Mouse (Mus musculus) kidney, embryonic 16.5 days (tissue): Measurements from ENCODE around the gene Col7a1. TPM values are rescaled to one million over a fixed set of nuclear protein-coding genes. Genes with fewer than 3 reads are reported as not detected.
A peak's percentile ranks its signal among the peaks of the same experiment; 100 is the strongest.

Experiments used
- ATAC-seq: fragments of 200-750 bp; cut with Nextera tagmentation; 2 replicates; pipeline ENCODE4 v1.8.0; 2017; ENCODE audit warnings: moderate TSS enrichment; ENCODE audit not compliant: low FRiP score, low TSS enrichment
- H3K27ac ChIP-seq: fragments of 300-500 bp; sonication (generic); 2 replicates; pipeline ENCODE4 v1.5.1; 2014; ENCODE audit warnings: low read length
- H3K27me3 ChIP-seq: fragments of 300-500 bp; sonication (generic); 2 replicates; pipeline ENCODE4 v1.6.1; 2014; ENCODE audit warnings: low read length, control low read depth, mixed read lengths; ENCODE audit not compliant: insufficient read depth
- H3K36me3 ChIP-seq: fragments of 300-500 bp; sonication (generic); 2 replicates; pipeline ENCODE4 v1.6.1; 2014; ENCODE audit warnings: low read length, control low read depth, mixed read lengths; ENCODE audit not compliant: insufficient read depth
- H3K4me1 ChIP-seq: fragments of 300-500 bp; sonication (generic); 2 replicates; pipeline ENCODE4 v1.6.1; 2014; ENCODE audit warnings: low read length, control low read depth, mixed read lengths; ENCODE audit not compliant: insufficient read depth
- H3K4me2 ChIP-seq: fragments of 300-500 bp; sonication (generic); replicated peaks from 2 replicates; pipeline ENCODE4 v1.6.1; 2014; ENCODE audit warnings: low read depth, low read length
- H3K4me3 ChIP-seq: fragments of 300-500 bp; sonication (generic); 2 replicates; pipeline ENCODE4 v1.5.1; 2014; ENCODE audit warnings: mild to moderate bottlenecking, low read length
- H3K9ac ChIP-seq: fragments of 300-500 bp; sonication (generic); replicated peaks from 2 replicates; pipeline ENCODE4 v1.6.1; 2014; ENCODE audit warnings: low read length
- H3K9me3 ChIP-seq: fragments of 300-500 bp; sonication (generic); 2 replicates; pipeline ENCODE4 v1.6.1; 2016; ENCODE audit warnings: low read length, control low read depth
- WGBS: fragments of 180-500 bp; shearing (Covaris S2); extraction: QIAGEN DNeasy Blood & Tissue Kit; methylation state at CpG from one replicate; pipeline ENCODE4 v1.1.7; 2014; 5-methylcytosine and 5-hydroxymethylcytosine counted together
- polyA plus RNA-seq: library from polyadenylated mRNA; unstranded; fragments of >200 nt; fragmentation: Nextera tagmentation; extraction: Ambion mirVana; gene quantifications from 2 replicates; pipeline ENCODE4 v1.2.1, GENCODE M21; 2015

Col7a1 gene
- polyA plus RNA-seq, 1 experiment from 2014 or later, result 3.9 TPM

GRCm38 (mm10) chr9:109008994-109009635, 55.7 kb downstream of the Col7a1 start:
- 63% methylated on average over 10 of the region's 10 CpGs for WGBS
- peaks cover 11% of the 10 kb centered on the region; the same call in 1 of the 2 replicates for H3K4me1 ChIP-seq
- H3K9ac ChIP-seq, result 0 out of 2 replicates have a peak overlapping the region, but pooled peaks have one; percentile 4
- no peaks in the 10 kb centered on the region for H3K36me3 ChIP-seq
- no peaks in the 10 kb centered on the region for H3K27me3 ChIP-seq
- no peaks in the 10 kb centered on the region for H3K9me3 ChIP-seq
- no peak overlapping the region for H3K27ac ChIP-seq
- H3K4me3 ChIP-seq, result no peak overlapping the region
- ATAC-seq, result peak; percentile 21; the same call in 1 of the 2 replicates
- H3K4me2 ChIP-seq, result no peak overlapping the region

DNA sequence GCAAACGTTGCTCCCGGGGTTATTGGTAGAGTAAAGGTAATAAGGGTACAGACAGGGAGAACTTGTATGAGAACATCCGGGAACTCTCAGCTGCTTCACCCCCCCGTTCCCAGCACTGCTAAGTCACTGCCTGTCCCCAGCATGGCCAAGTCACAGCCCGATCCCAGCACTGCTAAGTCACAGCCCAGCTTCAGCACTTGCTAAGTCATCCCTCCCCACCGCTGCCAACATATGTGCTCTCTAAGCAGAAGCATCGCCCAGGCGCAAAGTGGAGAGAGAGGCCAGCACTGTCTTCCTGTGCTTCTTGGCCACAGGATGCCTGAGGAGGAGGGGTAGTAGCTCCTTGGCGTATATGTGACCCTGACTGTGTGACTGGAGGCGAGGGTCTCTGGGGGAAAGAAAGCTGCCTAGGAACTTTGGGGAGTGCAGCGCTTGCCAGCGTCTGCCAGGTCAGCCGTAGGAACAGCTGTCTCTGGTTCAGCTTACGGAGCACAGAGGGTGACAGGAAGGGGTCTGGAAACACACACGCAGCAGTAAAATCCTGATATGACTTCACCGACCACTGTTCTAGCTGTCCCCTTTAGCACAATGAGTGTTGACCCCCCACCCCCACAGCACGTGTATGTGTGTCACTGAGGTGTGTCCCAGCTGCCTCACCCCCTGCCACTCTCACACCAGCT, 56.4 kb downstream of the Col7a1 start:
- H3K9ac ChIP-seq, result 0 out of 2 replicates have a peak overlapping the region, but pooled peaks have one; percentile 4
- ATAC-seq, result peak; percentile 57
- H3K9me3 ChIP-seq, result no peaks in the 10 kb centered on the region
- H3K4me2 ChIP-seq, result no peak overlapping the region
- peaks cover 11% of the 10 kb centered on the region; the same call in 1 of the 2 replicates for H3K4me1 ChIP-seq
- H3K4me3 ChIP-seq, result no peak overlapping the region
- H3K27me3 ChIP-seq, result no peaks in the 10 kb centered on the region
- H3K27ac ChIP-seq, result no peak overlapping the region
- 27% methylated on average over 17 of the region's 17 CpGs for WGBS
- H3K36me3 ChIP-seq, result no peaks in the 10 kb centered on the region

GRCm38 (mm10) chr9:109010316-109010690, 56.9 kb downstream of the Col7a1 start:
- Histone ChIP-seq H3K4me2 (no peak overlapping the region), H3K9me3 (no peaks in the 10 kb centered on the region), H3K36me3 (no peaks in the 10 kb centered on the region), H3K9ac (no peak overlapping the region), H3K4me1 (peaks cover 11% of the 10 kb centered on the region; the same call in 1 of the 2 replicates), H3K4me3 (no peak overlapping the region), H3K27me3 (no peaks in the 10 kb centered on the region), H3K27ac (no peak overlapping the region)
- ATAC-seq, result no peak
- 80% methylated on average over 14 of the region's 14 CpGs for WGBS

- no peak overlapping the region for H3K4me3 ChIP-seq
- ATAC-seq, result no peak
- H3K27me3 ChIP-seq, result no peaks in the 10 kb centered on the region
- H3K27ac ChIP-seq, result no peak overlapping the region
- WGBS, result 51% methylated on average over 8 of the region's 8 CpGs
- H3K9ac ChIP-seq, result no peak overlapping the region
- no peaks in the 10 kb centered on the region for H3K4me1 ChIP-seq
- no peak overlapping the region for H3K4me2 ChIP-seq
- no peaks in the 10 kb centered on the region for H3K36me3 ChIP-seq
- no peaks in the 10 kb centered on the region for H3K9me3 ChIP-seq
These were observed 62.0 kb downstream of the Col7a1 start for GRCm38 (mm10) chr9:109015397-109015796.

DNA sequence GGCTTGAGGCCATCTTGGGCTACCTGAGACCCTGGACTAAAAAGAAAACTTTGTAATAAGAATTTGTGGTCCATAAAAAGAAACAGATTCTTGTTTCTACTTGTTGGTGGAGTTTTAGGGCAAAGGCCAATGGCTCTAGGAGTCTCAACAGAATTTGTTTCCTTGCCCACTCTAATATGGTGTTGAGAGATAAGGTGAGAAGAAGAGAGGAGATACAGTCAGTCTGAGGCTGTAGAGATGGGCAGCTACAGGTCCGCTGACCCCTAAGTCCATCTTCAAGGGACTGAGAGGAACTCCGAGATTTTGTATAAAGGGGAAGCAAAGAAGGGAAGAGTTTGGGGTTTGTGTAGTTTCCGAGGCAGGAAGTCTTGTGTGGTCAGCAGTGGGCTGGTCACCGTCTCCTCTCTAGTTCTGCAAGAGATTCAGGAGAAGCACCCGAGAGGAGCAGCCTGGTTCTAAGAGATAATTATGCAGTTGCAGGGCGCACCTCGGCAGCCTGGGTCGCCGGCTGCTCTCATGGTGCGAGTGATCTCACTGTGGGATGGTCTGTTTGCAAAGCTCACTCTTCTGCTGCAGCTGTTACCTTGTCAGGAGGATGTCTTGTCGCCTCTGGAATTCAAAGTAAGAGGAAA, 63.7 kb downstream of the Col7a1 start:
- no peaks in the 10 kb centered on the region for H3K9me3 ChIP-seq
- no peak overlapping the region for H3K9ac ChIP-seq
- H3K27me3 ChIP-seq, result no peaks in the 10 kb centered on the region
- no peaks in the 10 kb centered on the region for H3K36me3 ChIP-seq
- no peak overlapping the region for H3K4me2 ChIP-seq
- 60% methylated on average over 11 of the region's 11 CpGs for WGBS
- no peaks in the 10 kb centered on the region for H3K4me1 ChIP-seq
- no peak overlapping the region for H3K27ac ChIP-seq
- no peak overlapping the region for H3K4me3 ChIP-seq
- no peak for ATAC-seq

GRCm38 (mm10) chr9:109021428-109021827, 68.0 kb downstream of the Col7a1 start:
- no peaks in the 10 kb centered on the region for H3K9me3 ChIP-seq
- no peak overlapping the region for H3K4me2 ChIP-seq
- H3K9ac ChIP-seq, result no peak overlapping the region
- 0 out of 2 replicates have a peak, but pooled peaks cover 3% of the 10 kb centered on the region for H3K36me3 ChIP-seq
- H3K27me3 ChIP-seq, result no peaks in the 10 kb centered on the region
- H3K27ac ChIP-seq, result no peak overlapping the region
- H3K4me1 ChIP-seq, result no peaks in the 10 kb centered on the region
- no peak for ATAC-seq
- H3K4me3 ChIP-seq, result no peak overlapping the region
- 87% methylated on average over 4 of the region's 4 CpGs for WGBS

DNA sequence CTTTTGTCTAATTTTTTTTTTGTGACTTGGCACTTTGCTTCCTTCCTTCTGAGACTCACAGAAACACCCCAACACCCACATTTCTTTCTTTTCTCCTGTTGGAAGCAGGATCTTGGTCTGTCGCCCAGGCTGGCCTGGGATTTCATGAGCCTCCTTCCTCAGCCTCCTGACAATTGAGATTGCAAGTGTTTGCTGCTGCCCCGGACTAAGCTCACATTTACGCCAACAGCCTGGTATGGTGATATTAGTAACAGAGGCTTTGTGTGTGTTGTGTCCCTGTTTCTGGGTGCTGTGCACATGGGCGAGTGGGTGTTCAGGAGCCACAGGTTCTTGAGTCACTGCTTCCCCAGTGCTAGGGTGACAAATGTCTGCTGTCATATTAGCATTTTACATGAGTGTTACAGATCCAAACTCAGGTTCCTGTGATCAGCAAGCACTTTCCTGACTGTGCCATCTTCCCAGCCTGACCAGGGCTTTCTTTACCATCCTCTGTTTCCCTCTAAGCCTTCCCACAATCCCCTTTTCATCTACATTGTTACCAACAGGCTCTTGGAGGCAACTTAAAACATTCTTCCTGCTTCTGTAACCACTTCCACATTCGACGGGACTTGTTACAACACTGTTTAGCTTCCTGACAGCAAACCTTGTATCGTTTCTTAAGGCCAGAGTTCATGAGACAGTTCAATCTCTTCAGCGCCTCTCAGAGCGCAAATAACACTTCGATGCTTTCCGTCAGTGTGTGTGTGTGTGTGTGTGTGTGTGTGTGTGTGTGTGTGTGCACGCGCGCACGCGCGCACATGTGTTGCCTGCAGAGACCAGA, 69.7 kb downstream of the Col7a1 start:
- Histone ChIP-seq H3K4me3 (no peak overlapping the region), H3K36me3 (0 out of 2 replicates have a peak, but pooled peaks cover 3% of the 10 kb centered on the region), H3K4me2 (no peak overlapping the region), H3K27me3 (no peaks in the 10 kb centered on the region), H3K27ac (no peak overlapping the region), H3K9ac (no peak overlapping the region), H3K9me3 (no peaks in the 10 kb centered on the region), H3K4me1 (no peaks in the 10 kb centered on the region)
- ATAC-seq, result no peak
- WGBS, result 82% methylated on average over 17 of the region's 17 CpGs

DNA sequence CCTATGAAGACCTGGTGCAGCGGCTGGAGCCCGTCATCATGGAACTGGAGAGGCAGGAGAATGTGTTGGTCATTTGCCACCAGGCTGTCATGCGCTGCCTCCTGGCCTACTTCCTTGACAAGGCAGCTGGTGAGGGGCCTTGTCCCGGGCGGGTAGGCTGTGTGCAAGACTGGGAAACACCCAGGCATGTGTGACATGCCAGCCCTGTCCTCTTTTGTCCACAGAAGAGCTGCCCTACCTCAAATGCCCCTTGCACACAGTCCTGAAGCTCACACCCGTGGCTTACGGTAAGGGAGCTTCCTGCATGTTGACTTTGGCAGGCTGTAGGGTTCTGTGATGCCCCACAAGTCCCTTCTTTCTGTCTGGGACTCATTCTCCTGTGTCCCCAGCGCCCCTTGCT, 74.1 kb downstream of the Col7a1 start:
- 73% methylated on average over 8 of the region's 8 CpGs for WGBS
- Histone ChIP-seq H3K27me3 (no peaks in the 10 kb centered on the region), H3K36me3 (peaks cover 3% of the 10 kb centered on the region; the same call in 1 of the 2 replicates), H3K4me1 (no peaks in the 10 kb centered on the region), H3K9ac (no peak overlapping the region), H3K4me2 (no peak overlapping the region), H3K27ac (no peak overlapping the region), H3K9me3 (no peaks in the 10 kb centered on the region), H3K4me3 (no peak overlapping the region)
- ATAC-seq, result no peak

GRCm38 (mm10) chr9:109028421-109028820, 75.0 kb downstream of the Col7a1 start:
- H3K27ac ChIP-seq, result no peak overlapping the region
- no peak for ATAC-seq
- no peak overlapping the region for H3K9ac ChIP-seq
- H3K4me1 ChIP-seq, result no peaks in the 10 kb centered on the region
- no peak overlapping the region for H3K4me2 ChIP-seq
- peaks cover 3% of the 10 kb centered on the region; the same call in 1 of the 2 replicates for H3K36me3 ChIP-seq
- 69% methylated on average over 3 of the region's 3 CpGs for WGBS
- H3K27me3 ChIP-seq, result no peaks in the 10 kb centered on the region
- no peaks in the 10 kb centered on the region for H3K9me3 ChIP-seq
- H3K4me3 ChIP-seq, result no peak overlapping the region
